Mouse (Mus musculus) right cerebral cortex, postnatal 4 days (tissue): ENCODE results near the gene Smg6.

Experiments used
- DNase-seq: peaks from one replicate; pipeline ENCODE4 v3.0.0-alpha.2; 2022

Gene Smg6

GRCm38 (mm10) chr11:75194121-75194849 lies 268.7 kb downstream of the Smg6 start:
- peak; percentile 26 for DNase-seq

GRCm38 (mm10) chr11:75194850-75195461 lies 269.3 kb downstream of the Smg6 start:
- peak; percentile 37 for DNase-seq

DNA sequence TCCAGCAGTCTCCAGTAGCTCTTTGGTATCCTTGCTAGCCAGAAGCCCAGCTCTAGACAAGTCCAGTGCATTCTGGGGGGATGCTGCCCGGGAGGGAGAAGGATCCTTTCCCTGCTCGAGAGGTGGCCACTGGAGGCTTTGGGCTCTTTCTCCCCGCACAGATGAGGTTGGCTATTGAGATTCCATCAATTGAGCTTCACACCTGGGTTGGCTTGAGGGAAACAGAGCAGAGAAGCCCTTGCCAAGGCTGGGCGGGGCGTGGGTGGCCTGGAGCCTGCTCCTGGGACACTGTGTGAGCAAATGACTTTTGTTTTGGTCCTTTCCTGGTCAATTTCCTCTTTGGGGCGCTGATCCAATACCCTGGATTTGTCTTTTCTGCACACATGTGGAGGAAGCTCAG lies 270.5 kb downstream of the Smg6 start:
- no peak for DNase-seq

GRCm38 (mm10) chr11:75197956-75198355 lies 272.3 kb downstream of the Smg6 start:
- DNase-seq, result no peak

DNA sequence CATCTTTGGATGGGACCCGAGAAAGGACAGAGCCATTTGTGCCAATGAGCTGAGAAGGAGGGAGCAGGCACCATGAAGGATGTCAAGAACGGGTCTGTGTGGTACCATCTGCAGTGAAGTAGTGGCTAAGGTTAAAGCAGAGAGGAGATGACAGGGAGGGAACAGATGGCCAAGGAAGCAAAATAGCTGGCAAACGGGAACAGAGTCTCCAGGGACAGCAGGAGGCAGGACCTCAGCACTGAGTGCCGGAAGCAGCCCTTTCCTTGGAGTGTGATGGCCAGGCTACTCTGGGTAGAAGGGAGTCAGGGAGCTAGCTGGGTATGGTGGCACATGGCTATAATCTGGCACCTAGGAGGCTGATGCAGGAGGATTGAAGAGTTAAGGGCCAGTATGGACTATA lies 273.2 kb downstream of the Smg6 start:
- DNase-seq, result no peak

DNA sequence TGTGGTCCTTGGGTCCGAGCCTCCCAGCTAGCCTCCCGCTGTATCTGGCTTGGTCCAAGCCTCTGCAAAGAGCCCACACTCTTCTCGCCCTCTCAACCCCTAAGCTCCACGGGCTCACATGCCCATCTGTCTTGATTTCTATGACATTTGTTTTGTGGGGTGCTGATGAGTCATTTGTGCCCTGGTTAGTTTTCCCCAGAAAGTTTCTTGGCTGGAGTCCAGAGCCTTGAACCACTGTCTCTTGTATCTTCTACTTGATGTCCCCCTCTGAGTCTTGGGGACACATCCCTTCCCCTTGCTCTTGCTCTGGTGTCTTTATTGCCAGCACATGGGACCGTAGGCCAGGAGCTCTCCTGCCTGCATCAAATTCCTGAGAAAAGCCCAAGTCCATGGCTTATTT lies 274.3 kb downstream of the Smg6 start:
- no peak for DNase-seq

GRCm38 (mm10) chr11:75200935-75201334 lies 275.3 kb downstream of the Smg6 start:
- no peak for DNase-seq

GRCm38 (mm10) chr11:75201721-75202120 lies 276.1 kb downstream of the Smg6 start:
- no peak for DNase-seq

GRCm38 (mm10) chr11:75203926-75204325 lies 278.3 kb downstream of the Smg6 start:
- no peak for DNase-seq

DNA sequence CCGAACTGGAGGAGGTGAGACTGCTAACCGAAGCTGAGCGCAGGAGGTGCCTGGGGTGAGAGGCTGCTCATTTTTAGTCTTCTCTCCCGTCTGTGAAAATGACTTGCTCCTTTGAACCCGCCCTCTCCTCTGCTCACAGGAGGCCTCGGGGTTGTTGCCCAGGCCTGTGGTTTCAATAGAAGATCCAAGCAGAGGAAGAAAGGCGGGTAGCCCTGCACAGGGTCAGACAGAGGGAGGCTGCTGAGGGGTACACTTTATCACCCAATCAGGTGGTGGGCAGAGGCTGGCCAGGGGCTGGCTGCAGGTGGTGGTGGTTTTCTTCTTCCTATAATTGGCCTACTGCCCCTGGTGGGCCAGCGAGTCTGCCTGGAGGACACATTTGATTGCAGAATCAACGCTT lies 278.8 kb downstream of the Smg6 start:
- no peak for DNase-seq

DNA sequence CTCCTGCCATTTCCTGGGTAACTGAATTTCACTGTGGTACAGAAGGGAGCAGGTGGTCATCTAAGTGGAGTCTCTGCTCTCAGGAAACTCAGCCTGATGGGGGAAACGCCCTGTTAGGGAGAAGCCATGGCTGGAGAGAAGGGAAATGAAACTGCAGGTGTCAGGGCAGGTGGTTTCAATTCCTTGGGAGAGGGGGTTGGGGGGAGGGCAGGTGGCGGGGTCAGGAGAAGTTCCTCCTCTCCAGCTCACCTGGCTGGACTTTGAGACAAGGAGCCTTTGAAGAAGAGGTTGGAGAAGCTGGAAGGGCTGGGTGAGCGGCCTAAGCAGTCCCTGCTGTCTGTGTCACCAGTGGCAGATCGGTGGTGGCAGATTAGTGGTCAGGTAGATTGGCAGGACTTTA lies 280.7 kb downstream of the Smg6 start:
- DNase-seq, result no peak

DNA sequence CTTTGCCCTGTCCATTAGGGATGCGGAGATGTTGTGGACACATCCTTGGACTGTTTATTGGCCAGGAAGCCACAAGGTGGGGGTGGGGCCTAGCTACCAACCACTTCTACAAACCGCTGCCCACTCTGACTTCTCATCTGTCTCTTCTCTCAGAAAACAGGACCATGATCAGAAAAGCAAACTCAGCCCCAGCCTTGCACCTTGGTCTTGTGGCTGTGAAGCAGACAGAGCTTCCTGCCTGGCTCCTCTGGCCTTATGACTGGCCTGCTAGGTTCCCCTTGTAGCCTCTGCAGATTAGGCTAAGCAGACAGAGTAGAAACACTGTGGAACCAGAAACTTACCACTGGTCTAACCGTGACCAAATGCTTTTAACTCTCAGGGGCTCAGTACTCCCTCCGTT lies 283.7 kb downstream of the Smg6 start:
- DNase-seq, result no peak

- DNase-seq, result no peak
These were observed 284.5 kb downstream of the Smg6 start for GRCm38 (mm10) chr11:75210093-75210492.

DNA sequence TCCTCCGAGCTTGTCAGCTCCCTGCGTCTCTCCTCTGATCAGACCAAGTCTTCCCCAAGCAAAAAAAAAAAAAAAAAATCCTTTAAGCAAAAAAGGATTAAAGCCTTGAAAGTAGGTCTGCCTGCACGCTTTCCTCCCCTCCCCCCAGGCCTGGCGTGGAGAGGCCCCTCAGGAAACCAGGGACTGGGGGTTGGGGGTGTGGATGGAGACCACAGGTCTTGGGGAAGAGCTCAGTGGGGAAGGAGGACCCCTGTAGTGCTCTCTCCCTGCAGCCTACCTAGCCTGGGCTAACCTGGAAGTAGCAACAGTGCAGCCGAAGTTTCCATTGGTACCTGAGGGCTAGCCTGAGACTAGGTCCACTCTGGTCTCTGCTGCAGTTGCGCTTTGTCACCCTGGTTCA lies 285.1 kb downstream of the Smg6 start:
- no peak for DNase-seq

DNA sequence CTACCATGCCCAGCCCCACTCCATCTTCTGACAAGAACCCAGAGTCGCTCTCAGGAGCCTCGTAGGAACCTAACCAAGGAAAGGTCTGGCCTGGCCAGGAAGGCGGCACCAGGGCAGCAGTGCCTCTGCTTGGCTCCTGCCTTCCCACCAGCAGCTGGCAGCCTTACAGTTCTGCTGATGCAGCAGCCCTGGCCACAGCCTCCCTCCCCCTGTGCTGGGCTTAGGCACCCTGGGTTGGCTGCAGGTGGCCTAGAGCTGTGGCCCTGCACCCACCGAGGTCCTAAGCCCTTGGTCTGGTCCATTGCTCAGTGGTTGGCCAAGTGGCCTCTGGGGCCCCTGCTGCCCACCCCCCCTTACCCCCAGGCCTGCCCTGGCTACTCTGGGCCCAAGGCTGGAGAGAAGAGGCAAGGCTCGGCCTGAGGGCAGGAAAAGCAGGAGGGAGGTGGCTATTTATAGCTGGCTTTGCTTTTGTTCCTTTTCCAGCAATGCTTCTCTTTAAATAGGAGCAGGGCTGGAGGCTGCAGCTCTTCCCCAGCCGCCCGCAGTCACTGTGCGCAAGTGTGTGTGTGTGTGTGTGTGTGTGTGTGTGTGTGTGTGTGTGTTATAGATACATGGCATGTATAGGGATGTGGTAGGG lies 286.5 kb downstream of the Smg6 start:
- DNase-seq, result peak; percentile 36

DNA sequence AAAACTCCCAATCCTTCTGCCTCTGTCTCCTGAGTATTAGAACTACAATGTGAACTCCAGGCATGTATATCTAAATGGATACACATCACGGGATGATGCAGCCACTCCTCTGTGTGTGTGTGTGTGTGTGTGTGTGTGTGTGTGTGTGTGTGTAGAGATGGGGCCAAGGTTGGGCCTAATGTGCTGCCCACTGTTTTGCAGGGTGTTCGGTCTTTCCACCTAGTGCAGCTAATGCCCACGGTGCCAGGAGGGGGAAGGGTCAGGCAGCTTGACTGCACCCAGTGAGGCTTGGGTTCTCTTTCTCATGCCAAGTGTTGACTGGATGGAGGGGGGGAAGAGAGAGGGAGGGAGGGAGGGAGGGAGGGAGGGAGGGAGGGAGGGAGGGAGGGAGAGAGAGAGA lies 287.3 kb downstream of the Smg6 start:
- DNase-seq, result no peak

GRCm38 (mm10) chr11:75213372-75214080 lies 287.9 kb downstream of the Smg6 start:
- DNase-seq, result peak; percentile 47
